Mouse (Mus musculus): ENCODE measurements around the gene Gabbr2. TPM values are rescaled to one million over a fixed set of nuclear protein-coding genes. Genes with fewer than 3 reads are reported as not detected.
A peak's percentile ranks its signal among the peaks of the same experiment; 100 is the strongest.

Gabbr2 gene
- total RNA-seq, 2 experiments from 2014 or later, result 203 to 223 TPM

DNA sequence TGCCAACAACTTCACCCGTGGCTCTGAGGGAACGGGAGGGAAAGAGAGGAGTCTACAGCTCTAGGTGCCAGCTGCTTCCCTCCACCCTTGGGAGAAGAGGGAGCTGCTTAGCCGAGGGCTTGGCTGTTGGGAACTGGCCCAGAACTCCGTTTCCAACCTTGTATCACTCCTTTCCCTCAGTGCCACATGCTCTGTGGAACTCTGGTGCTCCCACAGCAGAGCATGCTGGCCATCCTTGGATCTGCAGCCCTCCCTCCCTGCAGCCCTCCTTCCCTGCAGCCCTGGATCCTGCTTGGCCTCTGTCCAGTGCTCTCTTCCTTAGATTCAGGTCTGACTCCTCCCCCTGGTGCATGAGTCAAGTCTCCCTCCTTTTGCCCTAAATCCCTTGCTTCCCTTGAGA, 176.7 kb downstream of the Gabbr2 start:
- Histone ChIP-seq H3K4me3 (no peak overlapping the region), H3K27ac (peak overlapping the region; percentile 55; the same call in 1 of the 2 replicates)
- peak; percentile 25 for TF ChIP-seq CTCF (conservative IDR thresholded peaks at IDR 0.05)
- no peak for DNase-seq (ENCODE audit: low spot score in 2 of 2)

DNA sequence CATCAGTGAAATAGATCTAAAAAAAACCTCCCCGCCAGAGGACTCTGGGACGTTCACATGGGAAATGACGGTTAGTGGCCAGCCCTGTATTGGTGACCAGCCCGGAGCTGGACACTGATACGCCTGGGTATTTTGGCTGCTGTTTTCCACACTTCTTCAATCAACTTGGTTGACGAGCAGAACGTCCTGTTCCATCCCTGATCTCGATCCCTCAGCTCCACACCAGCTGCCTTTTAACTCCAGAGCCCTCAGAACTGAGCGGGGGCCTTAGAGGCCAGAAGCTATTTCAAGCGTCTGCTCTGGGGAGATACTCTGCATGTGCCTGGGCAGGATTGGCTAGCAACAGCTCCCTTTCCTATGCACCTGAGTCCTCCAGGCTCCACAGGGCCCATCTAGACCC, 177.4 kb downstream of the Gabbr2 start:
- no peak for DNase-seq (ENCODE audit: low spot score in 2 of 2)
- TF ChIP-seq CTCF (conservative IDR thresholded peaks at IDR 0.05), result no peak
- H3K4me3 ChIP-seq, result no peak overlapping the region
- H3K27ac ChIP-seq, result peak overlapping the region; percentile 55; the same call in 1 of the 2 replicates

- no peak for DNase-seq (ENCODE audit: low spot score in 2 of 2)
- H3K27ac ChIP-seq, result no peak overlapping the region
- TF ChIP-seq CTCF (conservative IDR thresholded peaks at IDR 0.05), result no peak
- H3K4me3 ChIP-seq, result no peak overlapping the region
These were observed 180.5 kb downstream of the Gabbr2 start for GRCm38 (mm10) chr4:46811165-46811564.

GRCm38 (mm10) chr4:46806876-46807275, 184.8 kb downstream of the Gabbr2 start:
- TF ChIP-seq CTCF (conservative IDR thresholded peaks at IDR 0.05), result no peak
- Histone ChIP-seq H3K27ac (peak overlapping the region; percentile 81), H3K4me3 (no peak overlapping the region)
- no peak for DNase-seq (ENCODE audit: low spot score in 2 of 2)

GRCm38 (mm10) chr4:46805910-46806309, 185.8 kb downstream of the Gabbr2 start:
- Histone ChIP-seq H3K4me3 (no peak overlapping the region), H3K27ac (peak overlapping the region; percentile 81)
- no peak for TF ChIP-seq CTCF (conservative IDR thresholded peaks at IDR 0.05)
- peak; percentile 54 to 83 for DNase-seq (ENCODE audit: low spot score in 2 of 2)

GRCm38 (mm10) chr4:46802386-46802785, 189.3 kb downstream of the Gabbr2 start:
- DNase-seq (ENCODE audit: low spot score in 2 of 2), result peak in 1 of 2 experiments; percentile 45
- H3K27ac ChIP-seq, result peak overlapping the region; percentile 23; the same call in 1 of the 2 replicates
- no peak for TF ChIP-seq CTCF (conservative IDR thresholded peaks at IDR 0.05)
- no peak overlapping the region for H3K4me3 ChIP-seq

- H3K4me3 ChIP-seq, result no peak overlapping the region
- no peak for TF ChIP-seq CTCF (conservative IDR thresholded peaks at IDR 0.05)
- no peak for DNase-seq (ENCODE audit: low spot score in 2 of 2)
These were observed 191.8 kb downstream of the Gabbr2 start for GRCm38 (mm10) chr4:46799904-46800303.

GRCm38 (mm10) chr4:46795707-46796106, 196.0 kb downstream of the Gabbr2 start:
- Histone ChIP-seq H3K4me3 (no peak overlapping the region), H3K27ac (peak overlapping the region; percentile 55; the same call in 1 of the 2 replicates)
- DNase-seq (ENCODE audit: low spot score in 2 of 2), result no peak
- peak; percentile 66 for TF ChIP-seq CTCF (conservative IDR thresholded peaks at IDR 0.05)

More at GRCm38 (mm10) chr4:46799904-46800303, 191.8 kb downstream of the Gabbr2 start:
- no peak overlapping the region for H3K27ac ChIP-seq

DNA sequence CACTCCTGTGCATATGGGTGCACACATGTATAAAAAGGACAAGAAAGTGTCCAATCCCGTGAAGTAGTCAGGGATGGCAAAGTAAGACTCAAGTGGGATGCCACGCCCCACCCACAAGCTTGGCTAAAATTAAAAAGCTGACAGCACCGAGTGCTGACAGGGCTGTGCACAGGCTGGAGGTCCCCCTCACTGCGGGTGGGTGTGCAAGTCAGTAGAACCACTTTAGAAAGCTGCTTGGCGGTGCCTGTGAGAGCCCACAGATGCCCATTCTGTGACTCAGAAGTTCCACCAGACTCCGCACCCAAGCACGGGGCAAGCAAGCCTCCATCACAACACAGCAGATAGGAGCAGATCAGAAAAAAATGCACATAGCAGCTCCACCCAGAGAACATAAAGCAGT, 197.1 kb downstream of the Gabbr2 start:
- no peak for TF ChIP-seq CTCF (conservative IDR thresholded peaks at IDR 0.05)
- peak overlapping the region; percentile 25; the same call in 1 of the 2 replicates for H3K27ac ChIP-seq
- peak in 1 of 2 experiments; percentile 55 for DNase-seq (ENCODE audit: low spot score in 2 of 2)
- H3K4me3 ChIP-seq, result no peak overlapping the region

- peak in 1 of 2 experiments; percentile 42 for DNase-seq (ENCODE audit: low spot score in 2 of 2)
- no peak overlapping the region for H3K4me3 ChIP-seq
- no peak for TF ChIP-seq CTCF (conservative IDR thresholded peaks at IDR 0.05)
- 0 out of 2 replicates have a peak overlapping the region, but pooled peaks have one; percentile 15 for H3K27ac ChIP-seq
These were observed 199.2 kb downstream of the Gabbr2 start for GRCm38 (mm10) chr4:46792280-46793026.

GRCm38 (mm10) chr4:46791268-46791951, 200.3 kb downstream of the Gabbr2 start:
- H3K4me3 ChIP-seq, result no peak overlapping the region
- no peak for TF ChIP-seq CTCF (conservative IDR thresholded peaks at IDR 0.05)
- no peak for DNase-seq (ENCODE audit: low spot score in 2 of 2)
- H3K27ac ChIP-seq, result no peak overlapping the region

DNA sequence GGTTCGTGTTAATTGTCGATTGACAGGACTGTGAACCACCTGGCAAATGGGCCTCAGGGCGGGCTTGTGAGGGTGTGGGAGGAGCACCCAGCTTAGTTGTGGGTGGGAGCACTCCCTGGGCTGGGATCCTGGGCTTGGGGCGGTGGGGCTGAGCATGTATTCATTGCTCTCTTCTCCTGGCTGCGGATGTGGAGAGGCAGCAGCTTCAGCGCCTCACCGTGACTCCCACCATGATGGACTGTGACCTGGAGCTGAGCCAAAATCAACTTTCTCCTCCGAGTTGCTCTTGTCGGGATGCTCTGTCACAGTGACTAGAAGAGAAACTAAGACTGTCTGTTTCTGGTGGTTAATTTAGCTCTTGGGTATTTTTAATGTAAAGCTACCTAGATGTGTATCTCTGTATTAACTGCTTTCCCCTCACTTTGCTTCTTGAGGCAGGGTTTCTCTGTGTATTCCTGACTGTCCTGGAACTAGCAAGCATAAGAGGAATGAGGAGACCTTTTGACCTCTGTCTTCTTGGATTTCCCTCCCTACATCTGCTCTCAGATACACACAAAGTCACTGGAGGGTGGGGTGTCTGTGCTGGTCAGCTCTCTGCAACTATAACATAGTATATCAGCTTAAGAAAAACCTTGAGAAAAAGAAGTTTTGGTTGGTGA, 200.9 kb downstream of the Gabbr2 start:
- Histone ChIP-seq H3K27ac (no peak overlapping the region), H3K4me3 (no peak overlapping the region)
- no peak for DNase-seq (ENCODE audit: low spot score in 2 of 2)
- no peak for TF ChIP-seq CTCF (conservative IDR thresholded peaks at IDR 0.05)

Data from layer of hippocampus, adult 2 months (tissue).